Mouse (Mus musculus) kidney, postnatal 0 days (tissue): ENCODE results near the gene Creb5. TPM values are rescaled to one million over a fixed set of nuclear protein-coding genes. Genes with fewer than 3 reads are reported as not detected.

Experiments
- ATAC-seq: fragments of 200-750 bp; cut with Nextera tagmentation; replicated peaks from 2 replicates; pipeline ENCODE4 v1.8.0; 2017; ENCODE audit warnings: low read depth, moderate number of reproducible peaks, moderate TSS enrichment, moderate library complexity; ENCODE audit not compliant: low FRiP score
- DNase-seq: peaks from one replicate; pipeline ENCODE4 v3.0.0-alpha.2; 2016; ENCODE audit warnings: low spot score
- H3K27ac ChIP-seq: fragments of 300-500 bp; sonication (generic); 2 replicates; pipeline ENCODE4 v1.5.1; 2014; ENCODE audit warnings: mild to moderate bottlenecking
- H3K27me3 ChIP-seq: fragments of 300-500 bp; sonication (generic); 2 replicates; pipeline ENCODE4 v1.6.1; 2014; ENCODE audit warnings: low read length, mixed read lengths; ENCODE audit not compliant: insufficient read depth
- H3K36me3 ChIP-seq: fragments of 300-500 bp; sonication (generic); 2 replicates; pipeline ENCODE4 v1.6.1; 2014; ENCODE audit warnings: low read length, mixed read lengths; ENCODE audit not compliant: insufficient read depth
- H3K4me1 ChIP-seq: fragments of 300-500 bp; sonication (generic); replicated peaks from 2 replicates; pipeline ENCODE4 v1.6.1; 2014; ENCODE audit warnings: antibody characterized with exemption, low read length, mixed read lengths; ENCODE audit not compliant: insufficient read depth
- H3K4me2 ChIP-seq: fragments of 300-500 bp; sonication (generic); 2 replicates; pipeline ENCODE4 v1.6.1; 2014; ENCODE audit warnings: mild to moderate bottlenecking, low read length, moderate library complexity, mixed read lengths
- H3K4me3 ChIP-seq: fragments of 300-500 bp; sonication (generic); replicated peaks from 2 replicates; pipeline ENCODE4 v1.5.1; 2014; ENCODE audit warnings: low read depth, low read length
- H3K9ac ChIP-seq: fragments of 300-500 bp; sonication (generic); 2 replicates; pipeline ENCODE4 v1.6.1; 2014; ENCODE audit warnings: low read depth, low read length
- H3K9me3 ChIP-seq: fragments of 300-500 bp; sonication (generic); replicated peaks from 2 replicates; pipeline ENCODE4 v1.6.1; 2016; ENCODE audit warnings: low read length, inconsistent platforms, mixed read lengths
- CTCF ChIP-seq: IDR thresholded peaks from 2 replicates; pipeline ENCODE4 v1.5.1; 2016; ENCODE audit warnings: antibody characterized with exemption, low read depth, mild to moderate bottlenecking, moderate library complexity
- whole genome bisulfite sequencing: fragments of 180-500 bp; shearing (Covaris S2); extraction: QIAGEN DNeasy Blood & Tissue Kit; methylation state at CpG from one replicate; pipeline ENCODE4 v1.1.7; 2014; 5-methylcytosine and 5-hydroxymethylcytosine counted together
- polyA plus RNA-seq: library from polyadenylated mRNA; unstranded; fragments of >200 nt; fragmentation: Nextera tagmentation; extraction: Ambion mirVana; gene quantifications from 2 replicates; pipeline ENCODE4 v1.2.1, GENCODE M21; 2015

Gene Creb5
- polyA plus RNA-seq, 1 experiment from 2014 or later: 1.6 TPM

GRCm38 (mm10) chr6:53652691-53653090 lies 365.6 kb downstream of the Creb5 start:
- WGBS: 49% methylated on average over 5 of the region's 5 CpGs
- Histone ChIP-seq H3K27ac (no peak overlapping the region), H3K27me3 (no peaks in the 10 kb centered on the region), H3K36me3 (no peaks in the 10 kb centered on the region), H3K9me3 (no peaks in the 10 kb centered on the region), H3K4me3 (no peak overlapping the region), H3K4me2 (no peak overlapping the region), H3K4me1 (peaks cover 6% of the 10 kb centered on the region; the same call in 1 of the 2 replicates), H3K9ac (no peak overlapping the region)
- no peak for TF ChIP-seq CTCF
- no peak for ATAC-seq
- no peak for DNase-seq

DNA sequence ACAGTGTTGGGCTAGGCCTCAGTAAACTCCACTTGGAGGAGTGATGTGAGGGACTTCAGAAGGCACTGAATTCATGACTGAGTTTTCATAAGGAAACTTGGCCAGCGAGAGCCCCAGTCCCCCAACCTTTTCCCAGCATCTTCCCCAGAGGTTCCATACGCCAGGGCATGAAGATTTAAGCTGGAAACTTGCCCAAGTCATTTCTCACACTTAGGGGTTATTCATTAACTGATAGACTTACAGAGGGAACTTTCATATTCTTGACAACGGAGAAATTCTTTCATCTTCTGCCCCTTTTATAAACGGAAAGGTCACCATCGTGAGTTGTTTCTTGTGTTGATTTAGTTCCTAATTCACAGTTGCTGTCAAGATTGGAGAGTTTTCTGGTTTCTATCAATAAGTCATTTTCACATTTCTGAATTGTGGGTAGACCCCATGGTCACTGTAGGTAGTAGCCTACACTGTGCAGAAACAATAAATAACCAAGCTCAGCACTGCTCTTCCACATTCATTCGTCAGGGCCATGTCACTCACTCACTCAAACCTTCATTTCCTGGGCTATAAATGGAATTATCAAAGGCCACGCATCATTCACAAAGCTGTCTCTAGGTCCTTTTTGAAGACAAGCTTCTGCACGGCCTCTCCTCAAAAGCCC lies 366.8 kb downstream of the Creb5 start:
- TF ChIP-seq CTCF: no peak
- no peak for ATAC-seq
- Histone ChIP-seq H3K4me2 (no peak overlapping the region), H3K9me3 (no peaks in the 10 kb centered on the region), H3K27me3 (no peaks in the 10 kb centered on the region), H3K9ac (no peak overlapping the region), H3K27ac (no peak overlapping the region), H3K4me1 (peaks cover 6% of the 10 kb centered on the region; the same call in 1 of the 2 replicates), H3K36me3 (no peaks in the 10 kb centered on the region), H3K4me3 (no peak overlapping the region)
- 56% methylated on average over 8 of the region's 8 CpGs for WGBS
- DNase-seq: peak; percentile 25

DNA sequence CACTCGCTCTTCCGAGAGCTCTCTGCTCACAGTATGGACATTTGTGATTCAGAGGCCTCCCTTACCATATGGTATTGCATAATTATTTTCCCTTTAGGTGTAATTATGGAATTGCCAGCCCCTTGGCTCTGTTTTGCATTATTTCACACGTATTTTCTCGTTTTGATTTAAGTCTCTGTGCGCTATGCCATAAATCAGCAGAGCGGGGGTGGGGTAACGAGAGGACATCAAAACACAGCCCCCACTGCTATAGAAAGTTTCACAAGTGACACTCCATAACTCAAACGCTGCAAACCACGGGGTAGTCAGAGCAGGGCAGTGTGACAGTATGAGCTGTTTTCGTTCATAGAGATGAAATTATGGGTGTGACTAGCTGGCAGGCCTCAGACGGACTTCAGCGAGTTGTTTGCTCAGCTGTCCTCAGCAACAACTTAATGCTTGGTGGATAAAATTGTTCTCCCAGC lies 367.3 kb downstream of the Creb5 start:
- H3K36me3 ChIP-seq: no peaks in the 10 kb centered on the region
- DNase-seq (peak; percentile 57), ATAC-seq (no peak)
- TF ChIP-seq CTCF: no peak
- no peak overlapping the region for H3K4me2 ChIP-seq
- no peaks in the 10 kb centered on the region for H3K27me3 ChIP-seq
- H3K9me3 ChIP-seq: no peaks in the 10 kb centered on the region
- peaks cover 6% of the 10 kb centered on the region; the same call in 1 of the 2 replicates for H3K4me1 ChIP-seq
- H3K27ac ChIP-seq: no peak overlapping the region
- 30% methylated on average over 12 of the region's 12 CpGs for WGBS
- no peak overlapping the region for H3K4me3 ChIP-seq
- H3K9ac ChIP-seq: no peak overlapping the region

- peaks cover 6% of the 10 kb centered on the region; the same call in 1 of the 2 replicates for H3K4me1 ChIP-seq
- H3K36me3 ChIP-seq: no peaks in the 10 kb centered on the region
- no peak overlapping the region for H3K27ac ChIP-seq
- no peak overlapping the region for H3K4me3 ChIP-seq
- no peaks in the 10 kb centered on the region for H3K9me3 ChIP-seq
- H3K27me3 ChIP-seq: no peaks in the 10 kb centered on the region
- H3K9ac ChIP-seq: no peak overlapping the region
- WGBS: 93% methylated on average over 3 of the region's 3 CpGs
- TF ChIP-seq CTCF: no peak
- H3K4me2 ChIP-seq: no peak overlapping the region
- DNase-seq (no peak), ATAC-seq (no peak)
Observed at GRCm38 (mm10) chr6:53656466-53656865, 369.4 kb downstream of the Creb5 start.

- Histone ChIP-seq H3K36me3 (no peaks in the 10 kb centered on the region), H3K4me2 (no peak overlapping the region), H3K4me3 (no peak overlapping the region), H3K4me1 (peaks cover 6% of the 10 kb centered on the region; the same call in 1 of the 2 replicates), H3K27ac (no peak overlapping the region), H3K9me3 (no peaks in the 10 kb centered on the region), H3K9ac (no peak overlapping the region), H3K27me3 (no peaks in the 10 kb centered on the region)
- no peak for ATAC-seq
- WGBS: 53% methylated on average over 4 of the region's 4 CpGs
- peak; percentile 15; the same call in 1 of the 2 replicates for TF ChIP-seq CTCF
- no peak for DNase-seq
Observed at GRCm38 (mm10) chr6:53657483-53657882, 370.4 kb downstream of the Creb5 start.

GRCm38 (mm10) chr6:53662858-53663833 lies 376.1 kb downstream of the Creb5 start:
- WGBS: 63% methylated on average over 11 of the region's 11 CpGs
- H3K4me2 ChIP-seq: no peak overlapping the region
- no peaks in the 10 kb centered on the region for H3K4me1 ChIP-seq
- H3K4me3 ChIP-seq: no peak overlapping the region
- DNase-seq (peak; percentile 38), ATAC-seq (no peak)
- no peak for TF ChIP-seq CTCF
- H3K9ac ChIP-seq: no peak overlapping the region
- no peak overlapping the region for H3K27ac ChIP-seq
- no peaks in the 10 kb centered on the region for H3K9me3 ChIP-seq
- no peaks in the 10 kb centered on the region for H3K27me3 ChIP-seq
- no peaks in the 10 kb centered on the region for H3K36me3 ChIP-seq
